Mouse (Mus musculus) gastrocnemius, postnatal 14 days (tissue): ENCODE measurements around the gene Frg2f1. TPM values are rescaled to one million over a fixed set of nuclear protein-coding genes. Genes with fewer than 3 reads are reported as not detected.

Source experiments
- DNase-seq: peaks from one replicate; pipeline ENCODE4 v3.0.0; 2021; ENCODE audit warnings: mixed read lengths
- intact Hi-C: fragments of 180-260 bp; cut with DNase I; formaldehyde crosslinking; loops from one replicate; pipeline ENCODE4 v1.15.1; 2025; ENCODE audit warnings: low total_unique reads
- total RNA-seq, 2 experiments: library from RNA; stranded (reverse); gene quantifications; 2 replicates each; pipeline ENCODE4 v1.2.3; 2021

Frg2f1 gene
- total RNA-seq, 2 experiments from 2014 or later: 4.2 to 5.0 TPM

DNA sequence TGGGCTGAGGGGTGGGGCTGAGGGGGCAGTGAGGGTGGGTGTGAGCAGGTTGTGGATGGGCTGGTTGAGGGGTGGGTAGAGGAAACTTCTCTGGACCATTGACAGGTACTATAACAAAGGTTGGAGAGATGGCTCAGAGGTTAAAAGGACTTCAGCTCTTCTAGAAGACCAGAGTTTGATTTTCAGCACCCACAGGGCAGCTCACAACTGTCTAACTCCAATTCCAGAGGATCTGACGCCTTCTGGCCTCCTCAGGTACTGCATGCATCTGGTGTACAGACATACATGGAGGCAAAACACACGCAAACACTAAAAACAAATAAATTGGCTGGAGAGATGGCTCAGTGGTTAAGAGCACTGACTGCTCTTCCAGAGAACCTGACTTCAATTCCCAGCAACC lies 27.7 kb downstream of the Frg2f1 start:
- no peak for DNase-seq
- intact Hi-C loops: no loop called here

DNA sequence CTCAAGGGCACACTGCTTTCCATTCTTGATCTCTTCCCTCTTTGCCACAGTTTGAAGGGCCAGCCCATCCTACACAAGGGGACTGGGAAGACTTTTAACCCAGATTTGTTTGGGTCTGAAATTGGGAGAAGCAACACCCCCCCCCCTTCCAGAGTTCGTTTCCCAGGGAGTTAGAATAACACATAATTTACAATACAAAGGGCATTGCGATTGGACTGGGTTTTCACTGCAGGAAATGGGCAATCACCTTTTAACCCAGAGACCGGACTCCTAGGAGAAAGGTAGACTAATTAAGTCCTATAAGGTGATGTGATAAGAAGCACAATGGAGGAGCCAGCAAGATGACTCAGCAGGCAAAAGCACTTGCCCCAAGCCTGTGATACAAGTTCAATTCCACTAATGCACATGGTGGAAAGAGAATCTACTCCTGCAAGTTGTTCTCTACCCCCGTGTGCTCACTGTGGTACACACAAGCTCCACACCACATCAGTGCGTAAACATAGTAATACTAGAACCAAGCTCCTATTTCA lies 40.9 kb downstream of the Frg2f1 start:
- intact Hi-C loops: no loop called here
- no peak for DNase-seq

DNA sequence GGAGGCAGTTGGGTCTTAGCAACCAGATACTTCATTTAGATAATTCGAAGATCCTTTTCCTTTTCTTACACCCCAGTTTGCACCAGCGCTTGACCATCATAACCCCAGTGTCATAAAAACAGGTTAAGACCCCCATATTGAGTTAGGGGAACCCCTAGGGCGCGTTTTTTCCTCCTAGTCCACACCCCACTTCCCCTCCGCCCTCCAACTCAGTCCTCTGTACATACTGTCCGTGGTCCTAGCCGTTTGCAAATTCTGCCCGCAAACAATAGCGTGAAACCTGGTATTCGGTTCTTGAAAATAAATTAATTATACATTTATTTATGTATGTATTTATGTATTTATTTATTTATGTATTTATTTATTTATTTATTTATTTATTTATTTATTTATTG lies 46.4 kb downstream of the Frg2f1 start:
- no peak for DNase-seq

DNA sequence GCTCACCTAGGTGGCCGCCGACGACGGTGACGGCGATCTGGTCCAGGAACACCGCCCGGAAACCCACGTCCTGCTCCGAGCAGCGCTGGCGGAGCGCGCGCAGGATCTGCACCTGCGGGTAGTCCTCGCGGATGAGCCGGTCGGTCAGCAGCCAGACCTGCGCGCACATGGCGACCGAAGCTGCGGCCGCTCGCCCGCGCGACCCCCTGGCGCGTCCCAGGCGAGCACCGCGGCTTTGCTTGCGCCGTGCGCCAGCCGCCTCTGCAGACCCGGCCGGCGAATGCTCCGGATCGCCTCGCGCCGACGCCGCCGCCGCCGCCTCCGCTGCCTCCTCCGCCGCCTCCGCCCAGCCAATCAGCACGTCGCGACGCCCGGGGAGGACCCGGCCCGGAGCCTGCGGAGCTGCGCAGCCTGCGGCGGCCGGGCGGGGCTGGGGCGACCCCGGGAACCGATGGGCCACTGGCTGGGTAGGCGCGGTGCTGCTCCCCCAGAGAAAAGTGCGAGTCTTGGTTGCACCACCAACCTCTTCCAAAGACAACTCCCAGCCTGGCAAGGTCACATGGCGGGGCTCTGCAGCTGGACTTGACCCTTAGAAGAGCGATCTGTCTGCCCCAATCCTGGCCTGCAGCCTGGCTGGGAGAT lies 46.9 kb downstream of the Frg2f1 start, which contains the start of gene Rimkla:
Rimkla (minus strand) TSS at position 338 of the 642 bp plus-strand sequence.
- DNase-seq: peak; percentile 69
- intact Hi-C loops: no loop called here

More for the DNA sequence above, 46.4 kb downstream of the Frg2f1 start:
- intact Hi-C loops: no loop called here

DNA sequence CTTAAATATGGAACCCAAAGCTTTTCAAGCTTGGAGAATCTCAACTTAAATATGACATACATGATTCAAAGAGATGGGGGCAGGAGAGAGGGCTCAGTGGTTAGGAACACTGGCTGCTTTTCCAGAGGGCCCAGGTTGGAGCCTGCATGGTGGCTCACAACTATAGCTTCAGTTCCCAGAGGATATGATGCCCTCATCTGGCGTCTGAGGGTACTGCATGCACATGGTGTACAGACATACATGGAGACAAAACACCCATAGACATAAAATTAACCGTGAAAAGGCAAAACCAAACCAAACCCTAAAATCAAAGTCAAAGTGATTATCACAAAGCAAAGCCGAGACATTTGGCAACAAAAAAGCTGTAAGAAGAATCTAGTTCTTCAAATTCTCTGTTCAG lies 48.5 kb downstream of the Frg2f1 start:
- intact Hi-C loops: no loop called here
- DNase-seq: no peak

DNA sequence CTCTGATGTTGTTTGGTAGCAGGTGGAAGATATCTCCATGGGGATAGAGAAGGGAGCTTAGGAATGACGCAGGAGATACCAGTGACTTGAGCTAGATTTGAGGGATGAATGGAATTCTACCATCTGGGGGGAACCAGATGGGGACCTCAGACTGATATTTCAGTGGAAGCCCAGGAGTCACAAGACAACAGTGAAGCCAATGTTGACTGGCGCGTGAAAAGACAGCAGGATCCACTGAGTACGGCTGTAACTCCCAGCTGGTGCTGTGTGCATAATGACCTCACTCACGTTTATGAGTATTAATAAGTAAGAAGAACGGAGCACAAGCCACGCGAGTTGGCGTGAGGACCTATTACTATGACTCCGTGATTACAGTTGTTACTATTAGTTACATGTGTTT lies 49.7 kb downstream of the Frg2f1 start:
- intact Hi-C loops: no loop called here
- DNase-seq: no peak

DNA sequence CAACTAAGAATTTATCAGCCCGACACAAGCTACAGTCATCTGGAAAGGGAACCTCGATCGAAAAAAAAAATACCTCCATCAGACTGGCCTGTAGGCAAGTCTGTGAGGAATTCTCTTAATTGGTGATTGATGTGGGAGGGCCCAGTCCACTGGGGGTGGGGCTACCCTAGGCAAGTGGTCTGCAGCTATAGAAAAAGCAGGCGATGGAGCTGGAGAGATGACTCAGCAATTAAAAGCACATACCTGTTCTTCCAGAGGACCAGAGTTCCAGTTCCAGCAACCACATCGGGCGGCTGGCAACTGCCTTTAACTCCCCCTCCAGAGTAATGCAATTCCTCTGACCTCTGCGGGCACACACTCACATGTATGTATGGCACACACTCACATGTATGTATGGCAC lies 54.4 kb downstream of the Frg2f1 start:
- no peak for DNase-seq

DNA sequence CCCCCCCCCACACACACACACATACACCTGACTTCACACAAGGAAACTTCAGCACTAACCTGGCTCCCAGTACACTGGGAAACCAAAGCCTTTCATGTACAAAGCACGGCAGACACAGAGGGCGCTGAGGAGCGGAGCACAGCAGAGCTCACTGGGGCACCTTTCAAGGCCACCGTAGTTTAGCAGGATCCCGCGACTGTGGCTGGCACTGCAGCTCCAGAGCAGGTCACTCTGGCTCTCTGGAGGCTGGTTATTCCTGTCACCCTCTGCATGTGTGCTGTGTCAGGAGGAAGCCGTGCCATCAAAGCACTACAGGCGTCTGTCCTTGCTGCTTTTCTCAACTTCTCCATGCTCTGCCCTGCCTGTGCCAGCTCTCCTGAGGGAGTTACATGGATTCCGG lies 56.3 kb downstream of the Frg2f1 start:
- intact Hi-C loops: no loop called here
- peak; percentile 4 for DNase-seq

More for the DNA sequence above, 54.4 kb downstream of the Frg2f1 start:
- intact Hi-C loops: no loop called here

Other genes with a start within 250 kb of the Frg2f1 start
- 100 to 1,000 TPM; 494 to 519 TPM for gene Ybx1, start 244.9 kb downstream of the Frg2f1 start, total RNA-seq
- 10 to 100 TPM in 1 of 2 experiments, 1 to 10 TPM in 1; 9.9 to 10.4 TPM for gene Ppih, start 219.0 kb downstream of the Frg2f1 start, total RNA-seq
- gene Ccdc30, start 124.0 kb downstream of the Frg2f1 start, total RNA-seq: under 1 TPM in 1 of 2 experiments, not detected in 1; 0.33 TPM
- gene Ppcs, start 117.1 kb downstream of the Frg2f1 start, total RNA-seq: 1 to 10 TPM; 4.1 to 4.8 TPM
- under 1 TPM in 1 of 2 experiments, not detected in 1; 0.20 TPM for gene Zmynd12, start 116.7 kb downstream of the Frg2f1 start, total RNA-seq
- gene Rimkla, start 46.9 kb downstream of the Frg2f1 start, total RNA-seq: under 1 TPM; 0.04 to 0.27 TPM
- 10 to 100 TPM; 20.7 to 22.9 TPM for gene Foxj3, start 2.5 kb downstream of the Frg2f1 start, total RNA-seq
- not detected for gene Guca2a, start 98.2 kb upstream of the Frg2f1 start, total RNA-seq
- gene Guca2b, start 119.4 kb upstream of the Frg2f1 start, total RNA-seq: not detected
- 1 to 10 TPM; 2.9 to 3.0 TPM for gene Hivep3, start 194.3 kb upstream of the Frg2f1 start, total RNA-seq